Comparison of ENCODE assay signal across 13 mouse cellular contexts in genomic region chr10:50895881-50896766, GRCm38 (mm10). TPM values are rescaled to one million over a fixed set of nuclear protein-coding genes. Genes with fewer than 3 reads are reported as not detected.
DNase-seq lines count a peak whose midpoint lies in the region; ATAC-seq and TF ChIP-seq lines count a peak whose summit lies in the region.
"Had no signal": no experiment of that assay in that cellular context is flagged by ENCODE, and none has a peak within 500 bp of the region (broad histone marks: within the 10 kb centered on the region; RNA-seq: fewer than 3 reads in every experiment).

No protein-coding gene starts in this region.

- H3K9me3 ChIP-seq in kidney, postnatal 0 days (replicated peaks; ENCODE audit: low read length): no peaks in the 10 kb centered on the region
- H3K9me3 ChIP-seq in forebrain, embryonic 13.5 days (replicated peaks): no peaks in the 10 kb centered on the region
- no peaks in the 10 kb centered on the region for H3K9me3 ChIP-seq in midbrain, embryonic 15.5 days

- no peak for ATAC-seq in kidney, postnatal 0 days (replicated peaks; ENCODE audit: low FRiP score, low read depth)
- no peak for ATAC-seq in forebrain, embryonic 13.5 days
- no peak for ATAC-seq in midbrain, embryonic 15.5 days (replicated peaks)

- peak overlapping the region; percentile 53 for H3K4me3 ChIP-seq in kidney, postnatal 0 days (replicated peaks; ENCODE audit: low read depth, low read length)
- peak overlapping the region; percentile 51; the same call in 1 of the 2 replicates for H3K4me3 ChIP-seq in forebrain, embryonic 13.5 days
- peak overlapping the region; percentile 47; the same call in 1 of the 2 replicates for H3K4me3 ChIP-seq in midbrain, embryonic 15.5 days

- peak overlapping the region; percentile 68 for H3K4me2 ChIP-seq in kidney, postnatal 0 days (ENCODE audit: low read length)
- H3K4me2 ChIP-seq in forebrain, embryonic 13.5 days: no peak overlapping the region
- H3K4me2 ChIP-seq in midbrain, embryonic 15.5 days: no peak overlapping the region

- 0 out of 2 replicates have a peak, but pooled peaks cover 4% of the 10 kb centered on the region for H3K4me1 ChIP-seq in kidney, postnatal 0 days (replicated peaks; ENCODE audit: insufficient read depth, low read length)
- peaks cover 37% of the 10 kb centered on the region for H3K4me1 ChIP-seq in forebrain, embryonic 13.5 days
- peaks cover 15% of the 10 kb centered on the region for H3K4me1 ChIP-seq in midbrain, embryonic 15.5 days

- intact Hi-C loops in left cerebral cortex, postnatal 36 days (cut with DNase I): loop anchor here (10.0 kb wide), 1 partner anchor 509 kb away; no protein-coding TSS in a partner anchor

- H3K36me3 ChIP-seq in kidney, postnatal 0 days (ENCODE audit: insufficient read depth, low read length): no peaks in the 10 kb centered on the region
- H3K36me3 ChIP-seq in forebrain, embryonic 13.5 days (ENCODE audit: poor library complexity, severe bottlenecking): no peaks in the 10 kb centered on the region
- H3K36me3 ChIP-seq in midbrain, embryonic 15.5 days (replicated peaks): no peaks in the 10 kb centered on the region

- peaks cover 57% of the 10 kb centered on the region for H3K27me3 ChIP-seq in kidney, postnatal 0 days (ENCODE audit: insufficient read depth, low read length)
- peaks cover 87% of the 10 kb centered on the region for H3K27me3 ChIP-seq in forebrain, embryonic 13.5 days
- peaks cover 76% of the 10 kb centered on the region for H3K27me3 ChIP-seq in midbrain, embryonic 15.5 days (replicated peaks)

- peak overlapping the region; percentile 85; the same call in 1 of the 2 replicates for H3K27ac ChIP-seq in kidney, postnatal 0 days
- H3K27ac ChIP-seq in forebrain, embryonic 13.5 days: no peak overlapping the region
- no peak overlapping the region for H3K27ac ChIP-seq in midbrain, embryonic 15.5 days
- H3K27ac ChIP-seq: liver, embryonic 14.5 days had no signal

- WGBS in kidney, postnatal 0 days: 3% methylated on average over 21 of the region's 21 CpGs
- 4% methylated on average over 21 of the region's 21 CpGs for WGBS in forebrain, embryonic 13.5 days
- 5% methylated on average over 21 of the region's 21 CpGs for WGBS in midbrain, embryonic 15.5 days

- no peak for TF ChIP-seq CTCF in kidney, postnatal 0 days (IDR thresholded peaks at IDR 0.05; ENCODE audit: low read depth)

- peak overlapping the region; percentile 77 for H3K9ac ChIP-seq in kidney, postnatal 0 days (ENCODE audit: low read depth, low read length)
- no peak overlapping the region for H3K9ac ChIP-seq in forebrain, embryonic 13.5 days
- no peak overlapping the region for H3K9ac ChIP-seq in midbrain, embryonic 15.5 days
- H3K9ac ChIP-seq: liver, embryonic 14.5 days had no signal

- DNase-seq in kidney, postnatal 0 days (ENCODE audit: low spot score): peak; percentile 39
- no peak for DNase-seq in kidney, adult 11 months
- peak; percentile 65 for DNase-seq in embryo, embryonic 10.5 days (ENCODE audit: low spot score)
- DNase-seq in left cerebral cortex, postnatal 36 days (ENCODE audit: low spot score in 2 of 2): no peak
- no peak for DNase-seq in layer of hippocampus, adult 8-10 months (ENCODE audit: low spot score in 2 of 2)
- DNase-seq in c-Kit-positive CD71-positive TER-119-positive erythroid progenitor cells, embryonic 14.5 days (ENCODE audit: low spot score): no peak

RNA-seq across cellular contexts. Expression of gene Sim1, which starts 1.6 kb away (rescaled TPM):
- polyA plus RNA-seq in kidney, postnatal 0 days (2015; fragmentation: Nextera tagmentation; extraction: Ambion mirVana): 9.5 TPM in 2 replicates
- 2.0 and 7.6 TPM in 2 replicates for polyA plus RNA-seq in forebrain, embryonic 13.5 days (2015; fragmentation: Nextera tagmentation; extraction: Ambion mirVana)
- 2.1 and 3.8 TPM in 2 replicates for polyA plus RNA-seq in midbrain, embryonic 15.5 days (2015; fragmentation: Nextera tagmentation; extraction: Ambion mirVana)
- total RNA-seq in left cerebral cortex, postnatal 36 days (2021): under 1 TPM in 1 of 2 experiments, not detected in 1; 0.70 TPM
- total RNA-seq in layer of hippocampus, adult 8-10 months (2022): not detected
- total RNA-seq: granulocyte monocyte progenitor cell, adult 5-6 weeks; heart, postnatal 25 days; megakaryocyte-erythroid progenitor cell, adult 5-6 weeks had no signal
- polyA plus RNA-seq: cerebellum, adult 2 months; liver, embryonic 14.5 days had no signal

Comparison
In these comparisons a context has a peak if more than half of its experiments do, and no peak if none do; other contexts are left out.
1. DNase-seq: peak in kidney, postnatal 0 days (single experiment) and embryo, embryonic 10.5 days (single experiment); none in kidney, adult 11 months (single experiment), left cerebral cortex, postnatal 36 days (0 of 2), layer of hippocampus, adult 8-10 months (0 of 2) and c-Kit-positive CD71-positive TER-119-positive erythroid progenitor cells, embryonic 14.5 days (single experiment).
2. Peak in every context shown above with its lines, with median percentiles within 50 percentile points of each other: H3K4me3 ChIP-seq.